In genomic region chr7:88276914-88277765, GRCm38 (mm10) we compare ENCODE assay signal across 8 mouse cellular contexts. TPM values are rescaled to one million over a fixed set of nuclear protein-coding genes. Genes with fewer than 3 reads are reported as not detected.
A peak's percentile ranks its signal among the peaks of the same experiment; 100 is the strongest.
DNase-seq lines count a peak whose midpoint lies in the region; ATAC-seq and TF ChIP-seq lines count a peak whose summit lies in the region.

No protein-coding gene starts in this region.

- no peaks in the 10 kb centered on the region for H3K9me3 ChIP-seq in forebrain, embryonic 13.5 days (replicated peaks)
- H3K9me3 ChIP-seq in intestine, embryonic 15.5 days, result no peaks in the 10 kb centered on the region
- no peaks in the 10 kb centered on the region for H3K9me3 ChIP-seq in stomach, postnatal 0 days (ENCODE audit: control insufficient read depth, low read length)

- H3K27me3 ChIP-seq in forebrain, embryonic 13.5 days, result no peaks in the 10 kb centered on the region
- H3K27me3 ChIP-seq in intestine, embryonic 15.5 days (replicated peaks), result no peaks in the 10 kb centered on the region
- no peaks in the 10 kb centered on the region for H3K27me3 ChIP-seq in stomach, postnatal 0 days (ENCODE audit: control insufficient read depth, insufficient read depth, low read length)

- H3K9ac ChIP-seq in forebrain, embryonic 13.5 days, result no peak overlapping the region
- no peak overlapping the region for H3K9ac ChIP-seq in intestine, embryonic 15.5 days
- H3K9ac ChIP-seq in stomach, postnatal 0 days (ENCODE audit: low read length), result peak overlapping the region; percentile 79; the same call in 1 of the 2 replicates

- H3K4me1 ChIP-seq in forebrain, embryonic 13.5 days, result peaks cover 13% of the 10 kb centered on the region; the same call in 1 of the 2 replicates
- no peaks in the 10 kb centered on the region for H3K4me1 ChIP-seq in intestine, embryonic 15.5 days (replicated peaks)
- H3K4me1 ChIP-seq in stomach, postnatal 0 days (replicated peaks; ENCODE audit: control insufficient read depth, insufficient read depth), result no peaks in the 10 kb centered on the region

- ATAC-seq in forebrain, embryonic 13.5 days, result no peak
- peak; percentile 11; the same call in 1 of the 2 replicates for ATAC-seq in intestine, embryonic 15.5 days
- peak; percentile 34 for ATAC-seq in megakaryocyte-erythroid progenitor cell, adult 5-6 weeks (replicated peaks; ENCODE audit: low FRiP score, low TSS enrichment, poor library complexity, severe bottlenecking)
- no peak for ATAC-seq in stomach, postnatal 0 days (ENCODE audit: low FRiP score, low TSS enrichment)

- peak; percentile 26 to 33 for DNase-seq in lung, adult 18-20 months
- DNase-seq in lung, postnatal 14 days, result no peak
- peak; percentile 15 for DNase-seq in stomach, postnatal 0 days (ENCODE audit: low spot score)
- DNase-seq in ovary, postnatal 10 days (ENCODE audit: low spot score), result no peak
- no peak for DNase-seq in left cerebral cortex, postnatal 36 days (ENCODE audit: low spot score in 2 of 2)

- peak overlapping the region; percentile 46 for H3K4me3 ChIP-seq in forebrain, embryonic 13.5 days
- peak overlapping the region; percentile 59 for H3K4me3 ChIP-seq in intestine, embryonic 15.5 days (replicated peaks)
- peak overlapping the region; percentile 60 for H3K4me3 ChIP-seq in stomach, postnatal 0 days (ENCODE audit: low read depth, low read length)

- intact Hi-C loops in left cerebral cortex, postnatal 36 days (cut with DNase I), result no loop called here

- H3K36me3 ChIP-seq in forebrain, embryonic 13.5 days (ENCODE audit: poor library complexity, severe bottlenecking), result no peaks in the 10 kb centered on the region
- H3K36me3 ChIP-seq in intestine, embryonic 15.5 days, result no peaks in the 10 kb centered on the region
- H3K36me3 ChIP-seq in stomach, postnatal 0 days (ENCODE audit: control insufficient read depth, insufficient read depth, low read length), result no peaks in the 10 kb centered on the region

- no peak for TF ChIP-seq EP300 in stomach, postnatal 0 days (optimal IDR thresholded peaks at IDR 0.05)

- 21% methylated on average over 7 of the region's 7 CpGs for WGBS in forebrain, embryonic 13.5 days
- WGBS in intestine, embryonic 15.5 days, result 39% methylated on average over 7 of the region's 7 CpGs
- WGBS in stomach, postnatal 0 days, result 44% methylated on average over 7 of the region's 7 CpGs

- TF ChIP-seq CTCF in stomach, postnatal 0 days (IDR thresholded peaks at IDR 0.05; ENCODE audit: low read depth), result no peak

- H3K4me2 ChIP-seq in forebrain, embryonic 13.5 days, result peak overlapping the region; percentile 87
- H3K4me2 ChIP-seq in intestine, embryonic 15.5 days (replicated peaks), result peak overlapping the region; percentile 89
- H3K4me2 ChIP-seq in stomach, postnatal 0 days (replicated peaks; ENCODE audit: low read depth), result peak overlapping the region; percentile 85

- H3K27ac ChIP-seq in forebrain, embryonic 13.5 days, result no peak overlapping the region
- H3K27ac ChIP-seq in intestine, embryonic 15.5 days, result 0 out of 2 replicates have a peak overlapping the region, but pooled peaks have one; percentile 82
- peak overlapping the region; percentile 87 for H3K27ac ChIP-seq in stomach, postnatal 0 days (replicated peaks)

RNA-seq across cellular contexts. Expression of gene Ctsc, which starts 0.7 kb away (rescaled TPM):
- polyA plus RNA-seq in forebrain, embryonic 13.5 days (2015; fragmentation: Nextera tagmentation; extraction: Ambion mirVana), result 10.1 and 11.2 TPM in 2 replicates
- 86.1 and 88.7 TPM in 2 replicates for polyA plus RNA-seq in intestine, embryonic 15.5 days (2015; fragmentation: Nextera tagmentation; extraction: Ambion mirVana)
- 9.0 and 11.6 TPM in 2 replicates for total RNA-seq in megakaryocyte-erythroid progenitor cell, adult 5-6 weeks (2014; fragmentation: Nextera tagmentation)
- total RNA-seq in megakaryocyte-erythroid progenitor cell, adult 5-6 weeks (2017), result 18.1 and 21.7 TPM in 2 replicates
- 64.9 and 65.8 TPM in 2 replicates for polyA plus RNA-seq in stomach, postnatal 0 days (2015; fragmentation: Nextera tagmentation; extraction: Ambion mirVana)
- 10 to 100 TPM in 1 of 2 experiments, 1 to 10 TPM in 1; 8.6 to 12.3 TPM for total RNA-seq in left cerebral cortex, postnatal 36 days (2021)

Comparison
In these comparisons a context has a peak if more than half of its experiments do, and no peak if none do; other contexts are left out.
1. DNase-seq: peak in lung, adult 18-20 months (2 of 2) and stomach, postnatal 0 days (single experiment); none in lung, postnatal 14 days (single experiment), ovary, postnatal 10 days (single experiment) and left cerebral cortex, postnatal 36 days (0 of 2).
2. ATAC-seq: peak in intestine, embryonic 15.5 days (single experiment) and megakaryocyte-erythroid progenitor cell, adult 5-6 weeks (single experiment); none in forebrain, embryonic 13.5 days (single experiment) and stomach, postnatal 0 days (single experiment).
3. Peak in every context shown above with its lines, with median percentiles within 50 percentile points of each other: H3K4me2 ChIP-seq and H3K4me3 ChIP-seq.